Mouse (Mus musculus) monocyte, adult 59 days (primary cell): ENCODE data around the gene Dusp19. TPM values are rescaled to one million over a fixed set of nuclear protein-coding genes. Genes with fewer than 3 reads are reported as not detected.

ENCODE experiments used
- total RNA-seq, 2 experiments: library from RNA; stranded (reverse); gene quantifications; one replicate each; pipeline ENCODE4 v1.2.4; 2023

Dusp19 gene
- total RNA-seq = 1 to 10 TPM; 2.0 TPM

DNA sequence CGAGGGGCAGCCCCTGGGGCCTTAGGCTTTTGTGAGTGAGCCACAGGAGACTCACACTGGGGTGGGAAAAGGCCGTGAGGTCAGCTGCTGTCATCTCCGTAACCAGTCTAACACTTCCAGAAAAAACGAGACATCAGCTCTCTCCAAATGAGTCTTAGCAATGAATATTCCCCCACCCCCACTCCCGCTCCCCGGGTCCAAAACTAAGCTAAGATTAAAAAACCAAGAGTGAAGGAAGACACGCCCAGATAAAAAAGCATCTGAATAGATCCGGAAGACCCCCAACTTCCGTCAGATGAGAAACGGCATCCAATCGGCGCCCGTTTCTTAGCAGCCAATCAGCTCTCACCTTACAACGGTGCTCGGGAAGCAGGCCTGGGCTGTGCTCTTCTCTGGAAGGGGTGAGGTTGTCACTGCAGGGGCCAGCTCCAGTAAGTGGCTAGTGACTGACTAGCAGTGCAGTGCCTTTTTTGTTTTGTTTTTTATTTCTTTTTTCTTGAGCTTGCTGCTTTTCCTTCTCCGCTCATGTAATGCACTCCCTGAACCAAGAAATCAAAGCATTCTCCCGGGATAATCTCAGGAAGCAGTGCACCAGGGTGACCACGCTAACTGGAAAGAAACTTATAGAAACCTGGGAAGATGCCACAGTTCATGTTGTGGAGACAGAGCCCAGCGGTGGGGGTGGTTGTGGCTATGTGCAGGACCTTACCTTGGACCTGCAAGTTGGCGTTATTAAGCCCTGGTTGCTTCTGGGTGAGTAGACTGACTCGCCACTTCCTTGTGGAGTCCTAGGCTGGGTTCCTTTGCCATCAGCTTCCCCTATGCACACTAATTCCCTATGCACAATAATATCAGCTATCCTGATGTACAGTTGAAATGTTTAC is at the start of gene Dusp19, which contains the start of gene Nup35:
Dusp19 (plus strand) TSS at position 192 of the 884 bp plus-strand sequence.
Nup35 (plus strand) TSS at position 383 of the 884 bp plus-strand sequence.

DNA sequence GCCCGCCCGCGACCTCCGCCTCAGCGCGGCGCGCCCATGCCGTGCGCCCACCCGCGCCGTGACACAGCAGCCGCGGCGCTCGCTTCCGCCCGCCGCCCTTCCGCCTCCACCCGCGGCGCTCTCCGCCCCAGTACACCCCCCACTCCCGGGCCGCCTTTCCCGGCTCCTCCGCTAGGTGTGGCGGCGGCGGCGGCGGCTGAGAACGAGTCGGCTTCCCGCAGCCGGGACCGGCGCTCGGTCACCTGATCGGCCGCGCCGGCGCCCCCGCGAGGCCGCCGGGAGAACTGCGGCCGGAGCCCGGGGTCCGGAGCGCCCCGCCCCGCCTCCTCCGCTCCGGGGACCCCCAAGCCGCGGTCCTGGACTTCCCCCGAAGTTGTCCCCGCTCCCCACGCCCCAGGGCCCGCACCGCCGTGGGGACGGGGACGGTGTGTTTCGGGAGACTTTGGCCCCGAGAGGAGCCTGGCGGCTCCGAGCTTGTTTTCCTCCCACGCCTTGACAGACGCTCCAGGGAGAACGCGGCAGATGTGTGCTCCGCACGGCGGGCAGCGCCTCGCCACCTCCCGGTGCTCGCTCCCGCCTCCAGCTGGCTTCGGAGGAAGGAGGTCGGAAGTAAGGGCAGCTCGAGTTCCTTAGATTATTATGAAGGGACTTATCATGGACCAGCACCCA is 35.7 kb upstream of the Dusp19 start, which contains the start of gene Nckap1:
Nckap1 (minus strand) TSS at position 338 of the 669 bp plus-strand sequence.

Other genes starting within 250 kb of the Dusp19 start
- gene Frzb, start 169.4 kb upstream of the Dusp19 start, total RNA-seq = not detected
- under 1 TPM; 0.21 to 0.30 TPM for gene Nckap1, start 35.7 kb upstream of the Dusp19 start, total RNA-seq
- 1 to 10 TPM; 5.6 to 5.7 TPM for gene Nup35, start 191 bp downstream of the Dusp19 start, total RNA-seq